Mouse (Mus musculus): ENCODE measurements around the gene Gm3248. TPM values are rescaled to one million over a fixed set of nuclear protein-coding genes. Genes with fewer than 3 reads are reported as not detected.
"Not testable (repeated sequence)": the region's sequence is repeated elsewhere in the genome, so short reads cannot be mapped to it uniquely, and the experiment has no call there.

The Gm3248 gene
- 1 to 10 TPM in 1 of 2 experiments, under 1 TPM in 1; 0.67 to 1.2 TPM for total RNA-seq (2021)
- long read RNA-seq = 0 reads

GRCm38 (mm10) chr14:5961635-5962034, at the start of gene Gm3248:
TSS of gene Gm3248 (minus strand) at chr14:5961745.
- not testable (repeated sequence) for DNase-seq (ENCODE audit: low spot score in 2 of 2)

- not testable (repeated sequence) for DNase-seq (ENCODE audit: low spot score in 2 of 2)
Observed at GRCm38 (mm10) chr14:5987136-5987535, 25.6 kb upstream of the Gm3248 start.

GRCm38 (mm10) chr14:5979037-5979436, 17.5 kb upstream of the Gm3248 start, which contains the start of gene Gm3453:
TSS of gene Gm3453 (minus strand) at chr14:5979137.
- not testable (repeated sequence) for DNase-seq (ENCODE audit: low spot score in 2 of 2)

GRCm38 (mm10) chr14:5962441-5962840, 896 bp upstream of the Gm3248 start:
- not testable (repeated sequence) for DNase-seq (ENCODE audit: low spot score in 2 of 2)

GRCm38 (mm10) chr14:5961102-5961501, 443 bp downstream of the Gm3248 start:
- not testable (repeated sequence) for DNase-seq (ENCODE audit: low spot score in 2 of 2)

GRCm38 (mm10) chr14:5960479-5960878, 1.1 kb downstream of the Gm3248 start:
- DNase-seq (ENCODE audit: low spot score in 2 of 2) = peak; percentile 6 to 40

- not testable (repeated sequence) for DNase-seq (ENCODE audit: low spot score in 2 of 2)
Observed at GRCm38 (mm10) chr14:5923276-5923675, 38.3 kb downstream of the Gm3248 start.

- DNase-seq (ENCODE audit: low spot score in 2 of 2) = not testable (repeated sequence)
Observed at GRCm38 (mm10) chr14:5918330-5918942, 43.1 kb downstream of the Gm3248 start.

GRCm38 (mm10) chr14:5913701-5914100, 47.8 kb downstream of the Gm3248 start:
- not testable (repeated sequence) for DNase-seq (ENCODE audit: low spot score in 2 of 2)

Other genes with a start within 250 kb of the Gm3248 start
- under 1 TPM; 0.30 TPM for gene Gm3373, start 220.2 kb downstream of the Gm3248 start, total RNA-seq (2021)
- gene Gm3383, start 153.8 kb downstream of the Gm3248 start, total RNA-seq (2021) = 1 to 10 TPM; 3.0 to 3.6 TPM
- not detected for gene Gm3424, start 131.4 kb downstream of the Gm3248 start, total RNA-seq (2021)
- under 1 TPM; 0.59 to 0.91 TPM for gene Gm8237, start 81.4 kb downstream of the Gm3248 start, total RNA-seq (2021)
- gene Gm3453, start 17.4 kb upstream of the Gm3248 start, total RNA-seq (2021) = not detected
- not detected for gene Gm6337, start 96.5 kb upstream of the Gm3248 start, total RNA-seq (2021)
- under 1 TPM in 1 of 2 experiments, not detected in 1; 0.23 TPM for gene Gm8206, start 132.2 kb upstream of the Gm3248 start, total RNA-seq (2021)
- gene Gm3468, start 146.9 kb upstream of the Gm3248 start, total RNA-seq (2021) = under 1 TPM; 0.72 to 0.74 TPM
- not detected for gene Gm3476, start 164.1 kb upstream of the Gm3248 start, total RNA-seq (2021)